Mouse (Mus musculus): ENCODE data around the gene Icosl. TPM values are rescaled to one million over a fixed set of nuclear protein-coding genes. Genes with fewer than 3 reads are reported as not detected.

Icosl gene
- 2.5 and 30.0 TPM in 2 replicates for polyA plus RNA-seq (2012; ENCODE audit: low replicate concordance)

DNA sequence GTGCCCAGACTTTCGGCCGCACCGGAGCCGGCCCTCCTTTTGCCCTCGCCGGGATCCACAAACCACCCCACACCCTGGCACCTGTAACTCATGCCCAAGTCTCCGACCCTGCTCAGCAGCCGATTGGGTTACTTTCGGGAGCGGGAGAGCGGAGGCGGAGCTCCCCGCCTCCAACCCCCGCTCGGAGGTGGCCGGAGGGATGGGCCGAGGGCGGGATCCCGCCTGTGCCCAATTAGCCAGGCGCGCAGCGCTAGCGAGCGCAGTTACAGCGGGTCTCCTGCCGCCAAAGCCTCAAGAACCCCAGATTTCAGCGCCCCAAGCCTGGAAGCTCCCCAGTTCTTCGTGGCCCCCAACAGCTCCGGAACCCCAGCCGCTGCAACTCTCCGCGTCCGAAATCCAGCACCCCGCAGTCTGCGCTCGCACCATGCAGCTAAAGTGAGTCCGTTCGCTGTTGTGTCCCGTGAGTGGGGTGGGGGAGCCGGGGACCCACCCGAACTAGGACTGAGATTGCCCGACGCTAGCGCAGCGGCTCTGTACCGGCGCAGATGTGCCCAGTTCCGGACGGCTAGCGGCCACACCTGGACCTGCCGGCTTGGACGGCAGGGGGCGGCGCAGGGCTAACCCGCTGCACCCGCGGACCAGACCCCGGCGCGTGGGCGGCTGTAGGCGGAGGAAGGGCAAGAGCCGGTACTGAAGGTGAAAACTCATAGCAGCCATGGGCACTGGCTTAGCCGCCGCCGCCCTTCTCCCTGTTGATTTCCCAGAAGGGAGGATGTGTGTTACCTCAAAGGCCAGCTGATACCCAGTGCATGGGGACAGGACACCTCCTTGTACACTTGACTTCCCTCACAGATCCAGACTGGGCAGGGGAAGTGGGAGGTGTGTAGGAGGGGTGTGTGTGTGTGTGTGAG lies at the start of gene Icosl:
Gene Icosl, plus strand, starts transcription at position 202 of the 911 bp plus-strand sequence.

GRCm38 (mm10) chr10:78041647-78042046 lies 27.5 kb upstream of the Icosl start, which contains the start of gene Dnmt3l:
Gene Dnmt3l (plus strand): TSS chr10:78041947.

DNA sequence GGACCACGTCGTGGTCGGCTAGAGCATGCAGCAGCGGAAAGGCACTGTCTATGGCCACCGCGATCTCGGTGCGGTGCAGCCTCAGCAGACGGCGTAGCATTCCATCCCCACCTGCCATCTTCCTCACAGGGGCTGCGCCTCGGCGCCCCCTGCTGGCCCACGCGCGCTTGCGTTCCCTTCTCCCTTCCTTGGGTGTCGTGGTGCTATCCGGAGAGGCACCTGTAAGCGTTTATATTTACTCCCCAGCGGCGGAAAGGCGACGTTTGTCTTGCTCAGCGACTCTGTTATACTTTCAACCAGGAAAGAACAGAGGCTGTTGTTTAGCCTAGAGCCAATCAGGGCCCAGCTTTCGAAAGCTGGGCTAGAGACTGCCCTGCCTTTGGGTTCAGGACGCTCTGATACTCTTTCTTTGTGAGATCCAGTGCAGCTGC lies 25.7 kb upstream of the Icosl start, which contains the start of gene Aire:
Gene Aire, minus strand, starts transcription at position 205 of the 431 bp plus-strand sequence.

Other genes starting within 250 kb of the Icosl start
- gene Krtap10-4, start 242.2 kb upstream of the Icosl start, polyA plus RNA-seq (2012; ENCODE audit: low replicate concordance) = not detected in 2 replicates
- gene Krtap10-10, start 233.4 kb upstream of the Icosl start, polyA plus RNA-seq (2012; ENCODE audit: low replicate concordance) = not detected in 2 replicates
- not detected in 2 replicates for gene Gm36176, start 222.5 kb upstream of the Icosl start, polyA plus RNA-seq (2012; ENCODE audit: low replicate concordance)
- not detected in 2 replicates for gene Gm10318, start 216.4 kb upstream of the Icosl start, polyA plus RNA-seq (2012; ENCODE audit: low replicate concordance)
- gene Gm3285, start 207.3 kb upstream of the Icosl start, polyA plus RNA-seq (2012; ENCODE audit: low replicate concordance) = not detected in 2 replicates
- gene Lrrc3, start 166.8 kb upstream of the Icosl start, polyA plus RNA-seq (2012; ENCODE audit: low replicate concordance) = 0.09 and 0.15 TPM in 2 replicates
- gene Trpm2, start 98.7 kb upstream of the Icosl start, polyA plus RNA-seq (2012; ENCODE audit: low replicate concordance) = 2.6 and 5.5 TPM in 2 replicates
- gene 1810043G02Rik, start 90.8 kb upstream of the Icosl start, polyA plus RNA-seq (2012; ENCODE audit: low replicate concordance) = 16.9 and 22.6 TPM in 2 replicates
- gene Pfkl, start 59.2 kb upstream of the Icosl start, polyA plus RNA-seq (2012; ENCODE audit: low replicate concordance) = 84.1 and 114 TPM in 2 replicates
- gene Dnmt3l, start 27.4 kb upstream of the Icosl start, polyA plus RNA-seq (2012; ENCODE audit: low replicate concordance) = 0.14 TPM in 1 of 2 replicates, not detected in the other
- 1.5 and 1.6 TPM in 2 replicates for gene Aire, start 25.7 kb upstream of the Icosl start, polyA plus RNA-seq (2012; ENCODE audit: low replicate concordance)
- gene D10Jhu81e, start 100.5 kb downstream of the Icosl start, polyA plus RNA-seq (2012; ENCODE audit: low replicate concordance) = 50.2 and 67.1 TPM in 2 replicates
- gene Pwp2, start 115.8 kb downstream of the Icosl start, polyA plus RNA-seq (2012; ENCODE audit: low replicate concordance) = 7.0 and 12.9 TPM in 2 replicates
- 91.7 and 130 TPM in 2 replicates for gene Trappc10, start 175.3 kb downstream of the Icosl start, polyA plus RNA-seq (2012; ENCODE audit: low replicate concordance)

Data from leukemia stem cell, adult 10-12 weeks (primary cell).